Mouse (Mus musculus) midbrain, embryonic 16.5 days (tissue): ENCODE measurements around the gene C8b. TPM values are rescaled to one million over a fixed set of nuclear protein-coding genes. Genes with fewer than 3 reads are reported as not detected.

Experiments used
- ATAC-seq: fragments of 200-750 bp; cut with Nextera tagmentation; 2 replicates; pipeline ENCODE4 v1.8.0; 2017; ENCODE audit warnings: moderate TSS enrichment
- H3K27ac ChIP-seq: fragments of 300-500 bp; sonication (generic); 2 replicates; pipeline ENCODE4 v1.5.1; 2014; ENCODE audit warnings: mild to moderate bottlenecking, low read length, mixed read lengths
- H3K27me3 ChIP-seq: fragments of 300-500 bp; sonication (generic); 2 replicates; pipeline ENCODE4 v1.6.1; 2014; ENCODE audit warnings: low read depth, low read length, mixed read lengths; ENCODE audit not compliant: control insufficient read depth, insufficient read depth
- H3K36me3 ChIP-seq: fragments of 300-500 bp; sonication (generic); 2 replicates; pipeline ENCODE4 v1.6.1; 2014; ENCODE audit warnings: mild to moderate bottlenecking, low read length, moderate library complexity, mixed read lengths; ENCODE audit not compliant: control insufficient read depth, insufficient read depth
- H3K4me1 ChIP-seq: fragments of 300-500 bp; sonication (generic); 2 replicates; pipeline ENCODE4 v1.6.1; 2014; ENCODE audit warnings: mild to moderate bottlenecking, low read length, mixed read lengths; ENCODE audit not compliant: control insufficient read depth, insufficient read depth
- H3K4me2 ChIP-seq: fragments of 300-500 bp; sonication (generic); 2 replicates; pipeline ENCODE4 v1.6.1; 2014; ENCODE audit warnings: mild to moderate bottlenecking, low read length, mixed read lengths
- H3K4me3 ChIP-seq: fragments of 300-500 bp; sonication (generic); 2 replicates; pipeline ENCODE4 v1.5.1; 2014; ENCODE audit warnings: low read depth, mild to moderate bottlenecking, low read length, moderate library complexity, mixed read lengths
- H3K9ac ChIP-seq: fragments of 300-500 bp; sonication (generic); 2 replicates; pipeline ENCODE4 v1.6.1; 2014; ENCODE audit warnings: low read depth, low read length, mixed read lengths
- H3K9me3 ChIP-seq: fragments of 300-500 bp; sonication (generic); replicated peaks from 2 replicates; pipeline ENCODE4 v1.6.1; 2014; ENCODE audit warnings: mild to moderate bottlenecking, low read length, mixed read lengths; ENCODE audit not compliant: control insufficient read depth, poor library complexity, severe bottlenecking
- WGBS: fragments of 180-500 bp; shearing (Covaris S2); extraction: QIAGEN DNeasy Blood & Tissue Kit; methylation state at CpG from one replicate; pipeline ENCODE4 v1.1.7; 2014; 5-methylcytosine and 5-hydroxymethylcytosine counted together
- polyA plus RNA-seq: library from polyadenylated mRNA; unstranded; fragments of >200 nt; fragmentation: Nextera tagmentation; extraction: Ambion mirVana; gene quantifications from 2 replicates; pipeline ENCODE4 v1.2.1, GENCODE M21; 2015

Gene C8b
- polyA plus RNA-seq, 1 experiment from 2014 or later, result not detected

GRCm38 (mm10) chr4:104819891-104820290 lies 53.8 kb downstream of the C8b start:
- Histone ChIP-seq H3K27ac (no peak overlapping the region), H3K36me3 (no peaks in the 10 kb centered on the region), H3K27me3 (no peaks in the 10 kb centered on the region), H3K4me2 (no peak overlapping the region), H3K4me1 (no peaks in the 10 kb centered on the region), H3K9ac (no peak overlapping the region), H3K4me3 (no peak overlapping the region), H3K9me3 (no peaks in the 10 kb centered on the region)
- 69% methylated on average over 4 of the region's 4 CpGs for WGBS
- ATAC-seq, result no peak

- H3K9me3 ChIP-seq, result no peaks in the 10 kb centered on the region
- 89% methylated on average over 4 of the region's 4 CpGs for WGBS
- no peak overlapping the region for H3K4me2 ChIP-seq
- no peak for ATAC-seq
- no peaks in the 10 kb centered on the region for H3K4me1 ChIP-seq
- no peaks in the 10 kb centered on the region for H3K27me3 ChIP-seq
- H3K27ac ChIP-seq, result no peak overlapping the region
- no peak overlapping the region for H3K9ac ChIP-seq
- no peaks in the 10 kb centered on the region for H3K36me3 ChIP-seq
- no peak overlapping the region for H3K4me3 ChIP-seq
Observed at GRCm38 (mm10) chr4:104823597-104824101, 57.5 kb downstream of the C8b start.

- no peak overlapping the region for H3K9ac ChIP-seq
- H3K4me3 ChIP-seq, result no peak overlapping the region
- no peak for ATAC-seq
- no peak overlapping the region for H3K27ac ChIP-seq
- 75% methylated on average over 7 of the region's 7 CpGs for WGBS
- H3K4me2 ChIP-seq, result no peak overlapping the region
- no peaks in the 10 kb centered on the region for H3K9me3 ChIP-seq
- H3K36me3 ChIP-seq, result no peaks in the 10 kb centered on the region
- H3K27me3 ChIP-seq, result no peaks in the 10 kb centered on the region
- H3K4me1 ChIP-seq, result peaks cover 4% of the 10 kb centered on the region; the same call in 1 of the 2 replicates
Observed at GRCm38 (mm10) chr4:104824381-104825077, 58.4 kb downstream of the C8b start.

GRCm38 (mm10) chr4:104828939-104829338 lies 62.8 kb downstream of the C8b start:
- ATAC-seq, result no peak
- Histone ChIP-seq H3K36me3 (no peaks in the 10 kb centered on the region), H3K4me2 (no peak overlapping the region), H3K9ac (no peak overlapping the region), H3K9me3 (no peaks in the 10 kb centered on the region), H3K4me3 (no peak overlapping the region), H3K27me3 (no peaks in the 10 kb centered on the region), H3K27ac (no peak overlapping the region), H3K4me1 (peaks cover 4% of the 10 kb centered on the region; the same call in 1 of the 2 replicates)
- 80% methylated on average over 5 of the region's 5 CpGs for WGBS

GRCm38 (mm10) chr4:104835096-104835495 lies 69.0 kb downstream of the C8b start:
- peak; percentile 90 for ATAC-seq
- Histone ChIP-seq H3K9ac (no peak overlapping the region), H3K27me3 (no peaks in the 10 kb centered on the region), H3K4me1 (peaks cover 13% of the 10 kb centered on the region; the same call in 1 of the 2 replicates), H3K4me3 (no peak overlapping the region), H3K27ac (peak overlapping the region; percentile 60), H3K4me2 (no peak overlapping the region), H3K9me3 (no peaks in the 10 kb centered on the region), H3K36me3 (no peaks in the 10 kb centered on the region)
- 9% methylated on average over 5 of the region's 5 CpGs for WGBS

- Histone ChIP-seq H3K9ac (no peak overlapping the region), H3K36me3 (no peaks in the 10 kb centered on the region), H3K27ac (no peak overlapping the region), H3K27me3 (no peaks in the 10 kb centered on the region), H3K9me3 (no peaks in the 10 kb centered on the region), H3K4me2 (no peak overlapping the region), H3K4me3 (no peak overlapping the region), H3K4me1 (peaks cover 13% of the 10 kb centered on the region; the same call in 1 of the 2 replicates)
- no peak for ATAC-seq
- 88% methylated on average over 2 of the region's 2 CpGs for WGBS
Observed at GRCm38 (mm10) chr4:104838342-104838741, 72.2 kb downstream of the C8b start.

GRCm38 (mm10) chr4:104842204-104842603 lies 76.1 kb downstream of the C8b start:
- WGBS, result 89% methylated on average over 5 of the region's 5 CpGs
- H3K36me3 ChIP-seq, result no peaks in the 10 kb centered on the region
- H3K4me3 ChIP-seq, result no peak overlapping the region

GRCm38 (mm10) chr4:104843546-104843945 lies 77.4 kb downstream of the C8b start:
- 31% methylated on average over 4 of the region's 4 CpGs for WGBS
- no peak overlapping the region for H3K4me3 ChIP-seq

More at GRCm38 (mm10) chr4:104842204-104842603, 76.1 kb downstream of the C8b start:
- no peaks in the 10 kb centered on the region for H3K27me3 ChIP-seq
- no peaks in the 10 kb centered on the region for H3K9me3 ChIP-seq
- no peak overlapping the region for H3K27ac ChIP-seq
- no peaks in the 10 kb centered on the region; the same call in 1 of the 2 replicates for H3K4me1 ChIP-seq
- ATAC-seq, result no peak
- no peak overlapping the region for H3K9ac ChIP-seq
- H3K4me2 ChIP-seq, result no peak overlapping the region

More at GRCm38 (mm10) chr4:104843546-104843945, 77.4 kb downstream of the C8b start:
- no peaks in the 10 kb centered on the region for H3K36me3 ChIP-seq
- no peaks in the 10 kb centered on the region; the same call in 1 of the 2 replicates for H3K4me1 ChIP-seq
- H3K9ac ChIP-seq, result no peak overlapping the region
- H3K9me3 ChIP-seq, result no peaks in the 10 kb centered on the region
- H3K27ac ChIP-seq, result no peak overlapping the region
- H3K4me2 ChIP-seq, result no peak overlapping the region
- no peaks in the 10 kb centered on the region for H3K27me3 ChIP-seq
- ATAC-seq, result no peak
